Mouse (Mus musculus): ENCODE results near the gene Dnah8.

Gene Dnah8

DNA sequence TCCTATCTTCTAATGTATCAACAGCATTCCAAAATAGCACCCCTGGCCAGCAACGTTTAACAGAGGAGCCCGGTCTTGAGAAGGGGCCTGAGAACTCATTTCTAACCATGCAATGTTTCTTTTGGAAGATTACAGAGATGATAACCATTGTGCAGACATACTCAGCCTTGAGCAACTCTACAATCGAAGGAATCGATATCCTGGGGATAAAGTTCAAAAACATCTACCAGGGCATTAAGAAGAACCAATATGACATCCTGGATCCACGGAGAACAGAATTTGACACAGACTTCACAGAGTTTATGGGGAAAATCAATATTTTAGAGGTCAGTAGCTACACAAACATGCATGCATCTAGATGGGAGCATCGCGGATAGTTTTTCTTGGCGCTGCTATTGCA lies 39.0 kb downstream of the Dnah8 start:
- DNase-seq (ENCODE audit: low spot score): no peak

DNA sequence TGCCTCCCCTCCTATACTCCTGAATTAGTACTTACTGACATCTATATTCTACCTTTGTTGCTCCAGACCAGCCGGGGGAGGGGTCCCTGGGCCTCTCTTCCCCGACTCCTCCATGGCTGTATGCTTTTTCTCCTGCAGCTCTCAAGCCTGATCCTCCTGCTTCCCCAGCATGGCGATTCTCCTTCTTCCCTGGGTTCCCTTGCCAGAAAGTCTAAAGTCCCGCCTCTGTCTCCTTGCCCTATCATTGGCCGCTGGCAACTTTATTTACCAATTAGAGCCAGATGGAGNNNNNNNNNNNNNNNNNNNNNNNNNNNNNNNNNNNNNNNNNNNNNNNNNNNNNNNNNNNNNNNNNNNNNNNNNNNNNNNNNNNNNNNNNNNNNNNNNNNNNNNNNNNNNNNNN lies 40.7 kb downstream of the Dnah8 start:
- no peak for DNase-seq (ENCODE audit: low spot score)

DNA sequence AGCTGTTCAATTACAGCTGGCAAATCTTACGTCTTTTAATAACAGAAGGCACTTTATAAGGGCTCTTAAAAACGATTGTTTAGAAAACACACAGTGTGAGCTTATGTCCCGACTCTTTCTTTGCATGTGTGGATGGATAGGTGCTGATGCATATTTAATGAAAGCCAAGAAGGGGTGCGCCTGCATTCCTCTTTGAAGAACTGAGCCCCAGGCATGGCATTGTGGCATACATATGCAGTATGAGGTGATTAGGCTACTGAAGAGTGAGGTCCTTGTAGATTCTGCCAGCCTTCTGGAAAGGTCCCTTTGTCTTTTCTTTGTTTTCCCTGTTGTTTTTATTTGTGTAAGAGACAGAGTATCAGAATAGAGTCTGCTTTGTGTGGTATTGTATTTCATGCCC lies 48.4 kb downstream of the Dnah8 start:
- no peak for DNase-seq (ENCODE audit: low spot score)

DNA sequence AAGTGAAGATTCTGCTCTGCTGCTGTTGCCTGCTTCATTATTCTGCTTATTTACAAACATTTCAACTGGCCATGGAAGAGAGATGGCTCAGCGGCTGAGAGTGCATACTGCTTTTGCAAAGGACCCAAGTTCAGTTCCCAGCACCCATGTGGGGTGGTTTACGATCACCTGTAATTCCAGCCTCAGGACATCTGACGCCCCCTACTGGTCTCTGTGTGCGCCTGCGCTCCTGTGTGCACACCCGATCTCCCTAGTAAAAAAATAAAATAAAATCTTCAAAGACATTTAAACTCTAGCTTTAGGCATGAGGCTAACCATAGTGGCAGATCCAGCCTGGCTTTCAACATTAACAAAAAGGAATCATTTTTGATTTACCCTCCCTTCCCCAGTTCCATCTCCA lies 48.9 kb downstream of the Dnah8 start:
- DNase-seq (ENCODE audit: low spot score): no peak

DNA sequence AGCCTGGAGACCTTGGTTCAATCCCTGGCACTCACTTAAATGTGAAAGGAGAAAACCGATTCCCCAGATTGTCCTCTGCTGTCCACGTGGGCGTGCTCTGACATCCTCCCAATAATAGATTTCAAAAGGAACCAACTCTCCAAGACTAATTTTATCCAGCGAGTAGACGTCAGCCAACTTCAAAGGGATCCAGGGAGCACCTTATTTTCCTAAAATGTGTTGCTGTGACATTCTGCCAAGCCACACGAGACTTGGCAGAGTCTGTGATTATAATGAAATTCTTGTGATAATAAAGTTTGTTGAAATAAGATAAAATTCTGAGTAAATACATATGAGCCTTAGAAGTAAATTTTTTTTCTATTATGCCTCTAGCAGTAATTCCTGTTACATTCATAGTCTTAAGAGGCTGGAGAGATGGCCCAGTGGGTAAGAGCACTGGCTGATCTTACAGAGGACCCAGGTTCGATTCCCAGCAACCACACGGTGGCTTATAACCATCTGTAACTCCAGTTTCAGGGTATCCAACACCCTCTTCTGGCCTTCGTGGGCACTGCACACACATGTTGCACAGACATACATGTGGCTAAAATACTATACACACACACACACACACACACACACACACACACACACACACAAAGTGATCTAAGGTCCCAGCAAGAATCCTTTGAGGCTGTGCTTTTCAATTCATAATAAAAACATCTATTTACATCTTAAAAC lies 51.0 kb downstream of the Dnah8 start:
- DNase-seq (ENCODE audit: low spot score): no peak

DNA sequence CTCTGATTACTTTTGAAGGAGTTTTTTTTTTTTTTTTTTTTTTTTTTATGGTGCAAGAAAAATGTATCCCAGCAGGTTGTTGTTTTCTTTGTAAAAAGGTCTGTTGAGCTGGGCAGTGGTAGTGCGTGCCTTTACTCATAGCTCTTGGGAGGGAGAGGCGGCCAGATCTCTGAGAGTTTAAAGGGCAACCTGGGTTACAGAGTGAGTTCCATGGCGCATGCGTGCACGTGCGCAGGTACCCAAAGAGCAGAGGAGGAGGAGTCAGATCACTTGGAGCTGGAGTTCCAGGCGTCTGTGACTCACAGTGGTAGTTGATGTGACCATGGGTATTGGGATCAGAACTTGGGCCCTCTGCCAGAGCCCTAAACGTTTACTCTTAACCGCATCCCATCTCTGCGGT lies 54.4 kb downstream of the Dnah8 start:
- no peak for DNase-seq (ENCODE audit: low spot score)

DNA sequence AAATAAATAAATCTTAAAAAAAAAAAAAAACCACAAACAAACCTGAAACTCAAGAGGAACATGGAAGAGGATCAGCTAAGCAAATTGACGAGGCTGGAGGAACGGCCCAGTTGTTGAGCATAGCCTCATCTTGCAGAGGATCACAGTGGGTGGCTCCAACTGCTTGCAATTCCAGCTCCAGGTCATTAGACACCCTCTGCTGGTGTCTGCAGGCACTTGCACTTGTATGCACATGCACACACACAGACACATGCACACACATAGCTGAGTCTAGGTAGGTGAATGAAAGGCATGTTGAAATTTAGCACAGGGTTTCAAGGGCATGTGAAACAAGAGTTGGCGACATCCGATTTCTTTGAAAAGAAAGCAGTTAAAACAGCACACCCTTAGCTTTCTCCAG lies 55.5 kb downstream of the Dnah8 start:
- DNase-seq (ENCODE audit: low spot score): no peak

DNA sequence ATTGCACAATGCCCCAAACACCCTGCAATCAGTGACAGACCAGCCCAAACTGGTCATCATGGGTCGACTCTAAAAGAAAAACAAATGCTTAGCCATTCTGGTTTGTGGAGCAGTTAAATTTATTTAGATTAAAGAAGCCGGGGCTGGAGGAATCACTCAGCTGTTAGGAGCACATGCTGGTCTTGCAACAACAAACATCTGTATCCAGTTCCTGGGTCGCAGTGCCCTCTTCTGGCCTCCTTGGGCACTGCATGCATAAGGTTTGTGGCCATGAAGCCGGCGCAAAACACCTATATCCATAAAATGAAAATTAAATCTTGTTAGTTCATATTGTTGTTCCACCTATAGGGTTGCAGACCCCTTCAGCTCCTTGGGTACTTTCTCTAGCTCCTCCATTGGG lies 57.5 kb downstream of the Dnah8 start:
- DNase-seq (ENCODE audit: low spot score): no peak

DNA sequence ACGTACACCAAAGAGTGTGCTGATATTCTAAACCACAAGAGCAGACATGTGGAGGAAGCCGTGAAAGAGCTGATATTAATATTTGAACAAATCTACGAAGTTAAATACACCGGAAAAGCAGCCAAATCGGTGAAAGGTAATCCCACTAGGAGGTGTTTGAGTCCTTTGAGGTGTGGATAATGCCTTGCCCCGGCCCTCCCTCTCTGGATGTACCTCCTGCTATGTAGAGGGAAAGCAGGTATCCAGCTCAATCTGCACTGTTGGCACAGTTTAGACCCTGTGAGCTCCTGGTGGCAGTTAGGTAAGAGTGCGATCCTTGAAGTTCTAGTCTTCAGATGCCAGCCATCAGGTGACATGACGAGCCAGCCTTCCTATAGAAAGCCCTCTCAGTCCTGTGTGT lies 66.0 kb downstream of the Dnah8 start:
- no peak for DNase-seq (ENCODE audit: low spot score)

DNA sequence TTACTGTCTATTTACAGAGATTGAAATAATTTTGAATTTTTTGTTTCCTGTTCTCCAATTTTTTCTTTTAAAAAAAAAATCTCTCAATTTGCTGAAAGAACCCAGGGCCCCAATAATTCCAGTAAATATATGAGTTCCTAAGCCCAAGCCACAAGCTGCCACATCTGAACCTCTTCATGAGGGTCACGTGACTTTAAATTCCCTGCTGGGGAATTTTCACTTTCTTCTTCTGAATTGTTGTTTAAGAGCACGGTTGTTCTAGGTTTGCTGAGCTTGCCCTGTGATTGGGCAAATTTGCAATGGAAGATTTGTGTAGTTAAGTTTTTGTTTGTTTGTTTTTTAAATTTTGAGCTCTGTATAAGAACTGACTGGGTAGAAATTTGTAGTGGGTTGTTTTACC lies 67.3 kb downstream of the Dnah8 start:
- no peak for DNase-seq (ENCODE audit: low spot score)

DNA sequence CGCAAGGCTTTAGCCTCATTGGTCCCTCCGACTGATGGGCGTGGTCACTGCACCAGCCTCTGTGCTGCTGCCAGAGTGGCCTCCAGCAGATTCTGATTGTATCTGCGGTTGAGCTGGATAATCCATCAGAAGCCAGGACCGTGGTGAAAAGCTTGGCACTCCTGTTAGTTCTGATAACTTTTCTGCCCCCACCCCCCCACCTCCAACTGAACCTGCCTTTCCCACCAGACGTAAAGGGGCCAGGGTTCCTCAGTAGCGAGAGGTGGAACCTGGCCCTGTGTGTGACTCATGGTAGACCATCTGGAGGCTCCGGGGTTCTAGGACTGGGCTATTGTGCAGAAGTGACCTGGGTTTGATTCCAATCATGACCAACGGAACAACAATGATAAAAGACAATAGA lies 70.1 kb downstream of the Dnah8 start:
- no peak for DNase-seq (ENCODE audit: low spot score)

DNA sequence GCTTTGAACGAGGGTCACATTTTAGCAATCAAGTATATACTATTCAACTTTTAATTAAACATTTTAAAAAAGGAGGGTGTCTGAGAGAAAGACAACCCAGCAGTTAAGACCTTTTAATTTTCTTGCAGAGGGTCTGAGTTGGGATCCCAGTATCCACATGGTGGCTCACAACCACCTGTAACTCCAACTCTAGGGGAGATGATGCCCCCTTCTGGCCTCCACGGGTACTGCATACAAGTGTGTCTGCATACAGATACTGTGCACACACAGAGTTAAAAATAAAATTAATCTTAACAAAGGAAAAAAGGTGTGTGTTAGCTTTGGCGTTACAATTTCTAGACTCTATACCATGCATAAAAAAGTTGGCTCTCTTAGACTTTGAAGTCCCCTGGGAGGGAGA lies 90.6 kb downstream of the Dnah8 start:
- DNase-seq (ENCODE audit: low spot score): no peak

DNA sequence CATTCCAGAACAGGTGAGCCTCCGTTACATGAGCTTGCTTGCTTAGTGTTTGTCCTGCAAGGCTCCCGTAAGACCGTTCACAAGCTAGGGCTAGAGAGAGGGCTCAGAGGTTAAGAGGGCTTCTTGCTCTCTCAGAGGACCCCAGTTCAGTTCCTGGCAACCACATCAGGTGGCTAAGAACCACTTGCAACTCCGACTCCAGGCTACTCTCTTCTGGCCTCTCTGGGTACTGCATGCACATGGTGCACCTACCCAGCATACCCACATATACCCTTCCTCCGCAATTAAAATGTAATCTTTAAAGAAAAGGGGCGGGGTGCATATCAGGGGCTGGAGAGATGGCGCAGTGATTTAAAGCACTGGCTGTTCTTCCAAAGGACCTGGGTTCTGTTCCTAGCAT lies 94.0 kb downstream of the Dnah8 start:
- no peak for DNase-seq (ENCODE audit: low spot score)

DNA sequence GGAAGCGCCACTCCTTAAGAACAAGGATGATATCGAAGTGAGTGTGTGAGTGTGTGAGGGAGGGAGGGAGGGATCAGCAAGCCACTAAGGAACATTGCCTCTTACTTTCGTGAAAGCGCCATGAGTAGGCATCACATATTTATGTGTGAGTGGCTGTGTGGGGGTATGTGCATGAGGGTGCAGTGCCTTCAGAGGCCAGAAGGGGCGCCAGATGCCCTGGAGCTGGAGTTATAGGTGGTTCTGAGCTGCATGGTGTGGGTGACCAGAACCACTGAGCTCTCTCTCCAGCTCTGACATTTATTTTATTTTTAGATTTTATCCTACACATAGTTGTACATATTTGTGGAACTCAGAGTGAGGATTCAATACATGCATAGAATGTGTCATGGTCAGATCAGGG lies 94.9 kb downstream of the Dnah8 start:
- no peak for DNase-seq (ENCODE audit: low spot score)

DNA sequence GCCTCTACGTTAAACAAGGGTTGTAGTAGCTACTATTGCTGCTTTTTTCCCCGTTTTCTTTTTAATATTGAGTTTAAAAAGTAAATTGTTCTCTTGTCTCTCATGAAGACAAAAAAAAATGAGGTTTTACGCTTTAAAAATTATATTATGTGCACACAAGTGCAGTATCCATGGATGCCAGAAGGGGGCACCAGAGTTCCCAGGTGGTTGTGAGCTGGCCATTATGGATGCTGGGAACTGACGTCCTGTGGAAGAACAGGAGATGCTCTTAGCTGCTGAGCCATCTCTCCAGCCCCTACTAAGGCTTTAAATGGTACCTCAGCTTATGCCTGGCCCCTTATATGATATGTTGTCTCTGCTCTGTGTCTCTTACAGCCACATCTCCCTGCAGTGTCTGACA lies 103.6 kb downstream of the Dnah8 start:
- no peak for DNase-seq (ENCODE audit: low spot score)

DNA sequence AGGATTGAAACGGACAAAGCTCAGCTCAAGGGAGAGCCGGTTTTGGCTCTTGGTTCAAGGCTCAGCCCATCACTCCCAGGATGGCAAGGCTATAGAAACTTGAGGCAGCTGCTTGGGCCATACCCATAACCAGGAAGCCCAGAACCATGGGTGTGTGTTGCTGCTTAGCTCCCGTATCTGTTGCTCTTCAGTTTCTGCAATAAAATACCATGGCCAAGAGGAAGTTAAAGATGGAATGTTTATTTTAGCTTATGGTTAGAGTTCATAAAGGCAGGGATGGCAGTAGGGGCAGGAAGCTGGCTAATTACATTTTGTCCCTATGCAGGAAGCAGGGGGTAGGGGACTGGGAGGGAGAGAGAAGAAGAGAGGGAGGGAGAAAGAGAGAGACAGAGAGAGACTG lies 108.6 kb downstream of the Dnah8 start:
- no peak for DNase-seq (ENCODE audit: low spot score)

DNA sequence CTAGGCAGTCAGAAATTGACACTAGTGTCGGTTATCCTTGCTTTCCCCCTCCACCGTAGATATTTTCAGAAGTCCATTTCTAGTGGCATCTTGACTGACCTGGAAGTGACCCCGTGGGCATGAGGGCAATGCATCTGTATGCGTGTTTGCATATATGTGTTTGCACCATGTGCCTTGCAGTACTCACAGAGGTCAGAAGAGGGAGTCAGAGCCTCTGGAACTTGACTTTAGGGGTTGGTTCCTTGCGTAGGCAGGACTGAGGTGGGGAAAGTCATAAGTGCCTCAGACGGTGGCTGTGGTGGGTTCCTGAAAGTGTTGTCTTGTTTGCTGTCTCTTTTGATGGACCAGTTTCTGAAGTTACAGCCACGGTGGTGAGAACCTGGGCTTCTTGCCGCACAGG lies 110.6 kb downstream of the Dnah8 start:
- no peak for DNase-seq (ENCODE audit: low spot score)

DNA sequence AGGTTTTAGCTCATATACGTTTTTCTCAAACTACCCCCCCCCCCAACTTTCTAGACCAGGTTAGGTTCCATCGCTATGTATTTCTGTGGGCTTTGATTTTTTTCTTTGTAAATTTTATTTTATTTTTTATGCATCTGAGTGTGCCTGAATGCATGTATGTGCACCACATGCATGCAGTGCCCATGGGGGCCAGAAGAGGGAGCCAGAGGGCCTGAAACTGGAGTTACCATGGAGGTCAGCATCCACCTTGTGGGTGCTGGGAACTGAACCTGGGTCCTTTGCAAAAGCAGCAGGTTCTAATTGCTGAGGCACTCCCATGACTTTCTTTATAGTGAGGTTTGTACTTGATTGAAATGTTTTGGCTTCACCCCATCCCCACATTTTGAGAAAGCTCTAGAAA lies 111.3 kb downstream of the Dnah8 start:
- DNase-seq (ENCODE audit: low spot score): no peak

DNA sequence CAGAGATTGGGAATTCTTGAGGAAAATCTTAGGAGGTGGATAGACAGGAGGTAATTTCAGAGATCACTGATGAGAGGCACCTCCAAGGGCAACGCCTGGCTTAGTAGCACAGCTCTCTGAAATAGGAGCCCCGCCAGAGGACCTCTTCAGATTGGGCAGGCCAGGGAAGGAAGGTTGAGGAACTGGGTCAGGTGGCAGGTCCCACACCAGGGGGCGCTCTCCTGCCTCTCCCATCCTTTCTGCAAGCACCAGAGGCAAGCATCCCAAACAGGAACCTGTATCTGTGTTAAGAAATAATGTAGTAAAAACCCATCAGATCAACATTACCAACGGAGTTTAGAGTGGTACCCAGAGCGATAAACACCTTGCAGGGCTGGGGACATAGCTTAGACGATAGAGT lies 113.6 kb downstream of the Dnah8 start:
- no peak for DNase-seq (ENCODE audit: low spot score)

DNA sequence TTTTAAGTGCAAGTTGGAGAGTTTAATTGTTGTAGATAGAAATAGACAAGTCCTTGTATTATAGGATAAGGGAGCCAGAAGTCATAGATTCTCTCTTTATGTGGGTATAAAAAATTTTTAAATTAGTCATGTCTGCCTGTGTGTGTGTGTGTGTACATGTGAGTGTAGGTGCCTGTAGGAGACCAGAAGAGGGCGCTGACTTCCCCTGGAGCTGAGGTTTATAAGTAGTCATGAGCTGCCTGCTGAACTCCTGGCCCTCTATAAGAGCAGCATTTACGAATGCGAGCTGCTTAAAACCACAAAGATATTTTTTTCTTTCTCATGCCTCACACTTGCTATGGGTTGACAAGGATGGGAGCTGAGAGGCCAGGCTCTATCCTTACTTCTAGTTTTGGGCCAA lies 115.6 kb downstream of the Dnah8 start:
- no peak for DNase-seq (ENCODE audit: low spot score)

DNA sequence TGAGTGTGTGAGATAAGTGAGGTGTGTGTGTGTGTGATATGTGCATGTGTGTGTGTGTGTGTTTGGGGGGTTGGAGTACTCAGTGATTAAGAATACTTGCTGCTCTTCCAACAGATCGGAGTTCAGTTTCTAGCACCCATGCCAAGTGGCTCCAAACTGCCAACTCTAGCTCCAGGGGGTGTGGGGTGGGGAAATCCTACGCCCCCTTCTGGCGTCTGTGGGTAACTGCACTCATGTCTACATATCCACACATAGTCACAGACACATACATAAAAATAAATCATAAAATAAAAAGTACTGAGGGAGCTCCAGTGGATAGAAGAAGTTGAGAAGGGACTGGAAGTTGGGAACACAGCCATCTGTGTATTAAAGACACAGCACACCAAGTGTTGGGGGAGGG lies 119.8 kb downstream of the Dnah8 start:
- no peak for DNase-seq (ENCODE audit: low spot score)

DNA sequence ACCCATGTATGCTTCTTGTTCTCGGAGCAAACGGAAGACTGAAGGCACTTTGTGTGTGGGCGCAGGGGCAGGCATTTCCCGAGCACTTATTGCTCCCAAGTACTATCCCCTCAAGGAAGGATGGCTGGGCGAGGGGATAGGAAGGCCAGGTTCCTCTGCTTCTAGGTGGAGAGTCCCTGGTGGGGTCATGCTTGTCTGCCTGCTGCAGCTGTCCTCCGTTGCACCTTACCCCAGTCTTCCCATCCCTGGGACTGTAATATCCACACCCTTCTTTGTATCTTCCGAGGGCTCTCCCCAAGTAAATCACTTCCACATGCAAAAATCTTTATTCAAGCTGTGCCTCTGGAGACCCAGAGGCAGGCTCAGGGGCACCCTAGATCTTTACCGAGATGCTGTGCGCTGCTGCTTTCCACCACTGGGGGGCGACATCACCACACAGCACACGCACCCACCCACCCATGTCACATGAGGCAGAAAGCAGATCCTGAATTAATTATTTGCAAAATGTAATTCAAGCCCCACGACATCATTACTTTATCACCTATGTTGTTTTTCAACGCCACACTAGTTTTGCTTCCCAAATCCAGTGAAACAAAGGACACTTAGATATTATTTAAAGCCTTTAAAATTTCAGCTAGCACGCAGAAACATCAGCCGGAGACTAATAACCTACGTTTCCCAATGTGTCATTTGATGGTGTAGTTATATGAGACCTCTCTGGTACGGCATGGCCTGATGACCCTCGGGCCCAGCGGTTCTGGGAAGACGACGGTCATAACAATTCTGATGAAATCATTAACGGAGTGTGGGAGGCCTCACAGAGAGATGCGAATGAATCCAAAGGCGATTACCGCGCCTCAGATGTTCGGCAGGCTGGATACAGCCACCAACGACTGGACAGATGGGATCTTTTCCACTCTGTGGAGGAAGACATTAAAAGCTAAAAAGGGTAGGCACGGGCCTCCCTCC lies 122.2 kb downstream of the Dnah8 start:
- DNase-seq (ENCODE audit: low spot score): no peak

DNA sequence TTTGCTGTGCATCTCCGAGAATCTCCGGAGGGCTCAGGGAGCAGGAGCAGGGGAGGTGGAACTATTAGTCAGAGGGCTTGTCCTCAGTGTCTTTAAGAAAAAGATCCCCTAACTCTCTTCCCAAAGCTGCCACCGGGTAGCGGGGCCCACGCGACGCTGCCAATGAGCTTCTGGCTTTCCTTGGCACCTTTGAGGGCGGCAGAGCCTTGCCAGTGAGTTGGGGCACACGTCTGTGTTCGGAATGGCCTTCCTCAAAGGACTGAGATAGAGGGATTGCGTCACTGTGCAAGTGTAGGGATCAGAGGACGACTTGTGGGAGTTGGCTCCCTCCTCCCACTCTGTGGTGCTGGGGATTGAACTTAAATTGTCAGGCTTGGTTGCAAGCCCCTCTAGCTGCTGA lies 125.2 kb downstream of the Dnah8 start:
- no peak for DNase-seq (ENCODE audit: low spot score)

DNA sequence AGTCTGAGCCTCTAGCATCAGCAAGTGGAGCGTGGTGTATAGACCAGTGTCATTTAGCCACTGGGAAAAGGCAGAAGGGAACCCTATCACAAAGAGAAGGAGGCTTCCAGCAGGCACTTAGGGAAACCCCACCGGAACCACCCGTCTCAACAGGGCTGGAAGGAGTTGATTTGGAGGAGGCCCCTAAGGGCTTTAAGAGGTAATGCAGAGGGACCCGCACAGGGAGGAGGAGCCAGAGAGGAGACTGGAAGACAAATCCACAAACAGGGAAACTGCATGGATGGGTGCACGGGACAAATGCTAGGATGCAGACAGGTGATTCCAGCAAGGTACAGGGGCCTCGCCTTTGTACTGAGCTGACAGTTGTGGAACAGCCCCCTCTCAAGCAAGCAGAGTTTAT lies 126.1 kb downstream of the Dnah8 start:
- DNase-seq (ENCODE audit: low spot score): no peak

Measured in ovary, adult 18-20 months (tissue).